Mouse (Mus musculus): ENCODE data around the gene Lrp10. TPM values are rescaled to one million over a fixed set of nuclear protein-coding genes. Genes with fewer than 3 reads are reported as not detected.

The Lrp10 gene
- total and polyA plus RNA-seq, 2 experiments from 2014 or later = 36.0 to 57.7 TPM

- TF ChIP-seq CTCF (IDR thresholded peaks at IDR 0.05; ENCODE audit: low read depth) = no peak
- H3K9me3 ChIP-seq (ENCODE audit: low read length) = no peaks in the 10 kb centered on the region
- H3K36me3 ChIP-seq (ENCODE audit: insufficient read depth, low read length) = no peaks in the 10 kb centered on the region
- no peak overlapping the region for H3K4me3 ChIP-seq (ENCODE audit: low read length)
- no peaks in the 10 kb centered on the region for H3K27me3 ChIP-seq (ENCODE audit: insufficient read depth, low read length)
- H3K4me1 ChIP-seq (ENCODE audit: insufficient read depth, low read length) = no peaks in the 10 kb centered on the region
- 81% methylated on average over 4 of the region's 4 CpGs for WGBS
- no peak for DNase-seq (ENCODE audit: low spot score)
- no peak overlapping the region for H3K4me2 ChIP-seq (ENCODE audit: low read depth, low read length)
- no peak overlapping the region for H3K27ac ChIP-seq
- H3K9ac ChIP-seq (replicated peaks; ENCODE audit: low read length) = no peak overlapping the region
- no peak for ATAC-seq
Observed at GRCm38 (mm10) chr14:54462146-54462545, 1.8 kb upstream of the Lrp10 start.

GRCm38 (mm10) chr14:54463108-54463958 lies 604 bp upstream of the Lrp10 start:
- ATAC-seq (peak; percentile 22; the same call in 1 of the 2 replicates), DNase-seq (ENCODE audit: low spot score) (peak; percentile 15)
- Histone ChIP-seq H3K9me3 (ENCODE audit: low read length) (no peaks in the 10 kb centered on the region), H3K27ac (no peak overlapping the region), H3K4me3 (ENCODE audit: low read length) (peak overlapping the region; percentile 82), H3K4me1 (ENCODE audit: insufficient read depth, low read length) (no peaks in the 10 kb centered on the region), H3K4me2 (ENCODE audit: low read depth, low read length) (peak overlapping the region; percentile 89), H3K27me3 (ENCODE audit: insufficient read depth, low read length) (no peaks in the 10 kb centered on the region), H3K9ac (replicated peaks; ENCODE audit: low read length) (peak overlapping the region; percentile 75), H3K36me3 (ENCODE audit: insufficient read depth, low read length) (peaks cover under 1% of the 10 kb centered on the region; the same call in 1 of the 2 replicates)
- TF ChIP-seq CTCF (IDR thresholded peaks at IDR 0.05; ENCODE audit: low read depth) = no peak
- 15% methylated on average over 12 of the region's 12 CpGs for WGBS

DNA sequence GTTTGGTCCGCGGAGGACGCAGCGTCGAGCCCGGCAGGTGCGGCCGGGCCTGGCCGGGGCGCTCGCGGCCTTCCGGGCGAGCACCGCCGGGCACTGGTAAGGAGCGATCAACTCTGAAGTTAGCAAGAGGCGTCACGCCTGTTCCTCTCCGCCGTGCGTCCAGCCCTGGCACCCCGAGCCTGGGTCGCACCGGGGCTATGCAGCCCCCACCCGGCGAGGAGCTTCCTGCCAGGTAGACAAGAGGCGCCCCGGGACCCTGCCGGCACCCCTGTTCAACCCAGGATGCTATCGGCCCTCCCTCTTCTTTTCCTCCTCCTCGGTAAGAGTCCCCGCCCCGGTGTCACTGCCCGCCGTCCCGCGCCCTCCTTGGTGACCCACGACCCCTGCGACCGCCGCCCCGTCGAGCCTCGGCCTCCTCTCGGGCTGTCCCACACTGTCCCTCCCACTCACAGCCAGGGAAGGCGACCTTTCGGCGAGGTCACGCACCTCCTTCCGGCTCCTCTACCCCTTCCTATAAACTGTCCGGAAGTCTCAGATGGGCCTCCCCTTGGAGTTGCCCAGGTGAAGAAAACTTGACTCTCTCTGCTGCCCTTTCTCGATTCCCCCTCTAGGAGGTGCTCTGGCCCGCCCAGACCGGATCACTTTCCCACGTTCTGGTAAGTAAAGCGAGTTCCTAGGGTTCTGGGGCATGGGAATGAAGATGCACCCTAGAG lies 512 bp downstream of the Lrp10 start:
- Histone ChIP-seq H3K9ac (replicated peaks; ENCODE audit: low read length) (peak overlapping the region; percentile 75), H3K27me3 (ENCODE audit: insufficient read depth, low read length) (no peaks in the 10 kb centered on the region), H3K36me3 (ENCODE audit: insufficient read depth, low read length) (peaks cover 10% of the 10 kb centered on the region), H3K4me2 (ENCODE audit: low read depth, low read length) (peak overlapping the region; percentile 89), H3K4me3 (ENCODE audit: low read length) (peak overlapping the region; percentile 82), H3K4me1 (ENCODE audit: insufficient read depth, low read length) (no peaks in the 10 kb centered on the region), H3K27ac (peak overlapping the region; percentile 61), H3K9me3 (ENCODE audit: low read length) (no peaks in the 10 kb centered on the region)
- ATAC-seq (peak; percentile 76), DNase-seq (ENCODE audit: low spot score) (peak; percentile 68)
- TF ChIP-seq CTCF (IDR thresholded peaks at IDR 0.05; ENCODE audit: low read depth) = peak; percentile 69
- WGBS = under 1% methylated on average over 54 of the region's 57 CpGs

GRCm38 (mm10) chr14:54471467-54471866 lies 7.5 kb downstream of the Lrp10 start:
- H3K9me3 ChIP-seq (ENCODE audit: low read length) = no peaks in the 10 kb centered on the region
- no peak for TF ChIP-seq CTCF (IDR thresholded peaks at IDR 0.05; ENCODE audit: low read depth)
- DNase-seq (ENCODE audit: low spot score) (no peak), ATAC-seq (no peak)
- H3K4me3 ChIP-seq (ENCODE audit: low read length) = no peak overlapping the region
- WGBS = 87% methylated on average over 2 of the region's 2 CpGs
- H3K4me1 ChIP-seq (ENCODE audit: insufficient read depth, low read length) = peaks cover 5% of the 10 kb centered on the region; the same call in 1 of the 2 replicates
- peaks cover 19% of the 10 kb centered on the region for H3K36me3 ChIP-seq (ENCODE audit: insufficient read depth, low read length)
- no peak overlapping the region for H3K27ac ChIP-seq
- H3K4me2 ChIP-seq (ENCODE audit: low read depth, low read length) = no peak overlapping the region
- no peaks in the 10 kb centered on the region for H3K27me3 ChIP-seq (ENCODE audit: insufficient read depth, low read length)
- no peak overlapping the region for H3K9ac ChIP-seq (replicated peaks; ENCODE audit: low read length)

DNA sequence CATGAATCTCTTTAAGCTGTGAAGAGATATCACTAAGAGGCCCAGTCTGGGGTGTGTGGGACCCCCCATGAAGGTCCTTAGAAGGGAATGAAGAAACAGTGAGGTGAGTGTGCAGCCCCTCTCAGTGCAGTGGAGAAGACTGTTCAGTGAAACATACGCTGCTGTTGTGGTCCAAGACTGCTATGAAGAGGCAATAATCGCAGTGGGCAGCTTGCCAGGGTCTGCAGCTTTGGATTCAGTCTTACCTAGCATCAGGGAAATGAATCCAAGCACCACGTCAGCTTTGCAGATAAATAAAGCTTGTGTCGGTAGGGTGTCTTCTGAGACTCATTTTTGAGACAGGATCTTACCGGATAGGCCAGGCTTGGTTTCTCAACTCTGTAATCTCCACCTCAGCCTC lies 8.7 kb downstream of the Lrp10 start:
- WGBS = 49% methylated on average over 5 of the region's 5 CpGs
- Histone ChIP-seq H3K27me3 (ENCODE audit: insufficient read depth, low read length) (no peaks in the 10 kb centered on the region), H3K4me2 (ENCODE audit: low read depth, low read length) (no peak overlapping the region), H3K36me3 (ENCODE audit: insufficient read depth, low read length) (peaks cover 19% of the 10 kb centered on the region), H3K9me3 (ENCODE audit: low read length) (no peaks in the 10 kb centered on the region), H3K9ac (replicated peaks; ENCODE audit: low read length) (no peak overlapping the region), H3K27ac (peak overlapping the region; percentile 11; the same call in 1 of the 2 replicates), H3K4me1 (ENCODE audit: insufficient read depth, low read length) (peaks cover 15% of the 10 kb centered on the region; the same call in 1 of the 2 replicates), H3K4me3 (ENCODE audit: low read length) (no peak overlapping the region)
- ATAC-seq (0 out of 2 replicates have a peak, but pooled peaks have one; percentile 8), DNase-seq (ENCODE audit: low spot score) (peak; percentile 72)
- no peak for TF ChIP-seq CTCF (IDR thresholded peaks at IDR 0.05; ENCODE audit: low read depth)

DNA sequence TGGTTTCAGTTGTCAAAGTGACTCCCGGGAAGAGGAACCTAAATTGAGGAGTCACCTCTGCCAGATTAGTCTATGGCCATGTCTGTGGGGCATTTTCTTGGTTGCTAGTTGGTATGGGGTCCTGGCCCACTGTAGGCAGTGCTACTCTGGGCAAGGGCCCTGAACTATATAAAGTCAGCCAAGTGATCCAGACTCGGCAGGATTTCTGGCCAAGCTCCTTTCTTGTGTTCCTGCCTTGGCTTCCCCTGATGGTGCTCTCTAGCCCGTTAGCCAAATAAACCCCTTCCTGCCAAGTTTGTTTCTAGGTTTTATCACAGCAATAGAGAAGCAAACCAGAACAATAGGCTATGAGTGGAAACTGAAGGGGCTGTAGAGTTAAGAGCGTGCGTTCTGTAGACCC lies 10.8 kb downstream of the Lrp10 start:
- no peak for ATAC-seq
- peaks cover 21% of the 10 kb centered on the region for H3K4me1 ChIP-seq (ENCODE audit: insufficient read depth, low read length)
- no peaks in the 10 kb centered on the region for H3K9me3 ChIP-seq (ENCODE audit: low read length)
- no peak overlapping the region for H3K4me3 ChIP-seq (ENCODE audit: low read length)
- 60% methylated on average over 5 of the region's 5 CpGs for WGBS
- H3K4me2 ChIP-seq (ENCODE audit: low read depth, low read length) = no peak overlapping the region
- DNase-seq (ENCODE audit: low spot score) = peak; percentile 12
- TF ChIP-seq CTCF (IDR thresholded peaks at IDR 0.05; ENCODE audit: low read depth) = no peak
- peaks cover 6% of the 10 kb centered on the region; the same call in 1 of the 2 replicates for H3K36me3 ChIP-seq (ENCODE audit: insufficient read depth, low read length)
- H3K27ac ChIP-seq = no peak overlapping the region
- H3K9ac ChIP-seq (replicated peaks; ENCODE audit: low read length) = no peak overlapping the region
- 0 out of 2 replicates have a peak, but pooled peaks cover 3% of the 10 kb centered on the region for H3K27me3 ChIP-seq (ENCODE audit: insufficient read depth, low read length)
